Mouse (Mus musculus): ENCODE results near the gene Pax7. TPM values are rescaled to one million over a fixed set of nuclear protein-coding genes. Genes with fewer than 3 reads are reported as not detected.

Pax7 gene
- total RNA-seq, 2 experiments from 2014 or later, result 0.11 TPM; not detected in 1

DNA sequence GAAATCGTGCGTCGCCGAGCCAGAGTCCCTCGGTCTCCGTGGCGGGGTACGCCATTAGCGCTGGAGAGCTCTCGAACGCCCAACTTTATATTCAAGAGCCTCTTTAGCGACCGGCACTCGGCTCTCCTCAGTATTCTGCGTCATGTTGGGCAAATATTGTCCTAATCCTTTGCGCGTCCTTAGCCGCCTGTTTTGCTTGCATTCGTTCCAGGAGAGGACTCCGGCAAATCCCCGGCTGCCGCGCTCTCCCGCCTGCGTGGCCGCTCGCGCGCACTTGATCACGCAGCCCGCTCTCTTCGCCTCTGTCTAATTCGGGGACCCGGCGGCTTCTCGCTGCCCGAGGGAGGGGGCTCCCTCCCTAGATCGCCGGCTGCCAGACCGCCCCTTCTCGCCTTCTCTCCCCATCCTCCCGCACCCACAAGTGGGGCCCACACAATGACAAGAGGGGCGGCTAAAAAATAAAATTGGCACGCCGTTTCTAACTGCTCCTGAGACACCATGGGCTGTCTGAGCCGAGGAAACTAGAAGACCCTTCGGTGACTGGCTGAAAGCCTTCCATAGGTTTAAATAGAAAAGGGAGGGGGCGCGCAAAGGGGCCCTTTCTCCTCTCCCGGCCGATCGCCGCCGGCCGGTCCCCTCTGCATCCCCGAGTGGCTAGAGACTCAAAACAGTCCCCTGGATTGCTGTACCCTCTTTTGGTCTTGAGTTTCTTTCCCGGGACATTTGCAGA lies 1.7 kb downstream of the Pax7 start:
- DNase-seq (ENCODE audit: low spot score in 2 of 2), result peak in 1 of 2 experiments; percentile 24

DNA sequence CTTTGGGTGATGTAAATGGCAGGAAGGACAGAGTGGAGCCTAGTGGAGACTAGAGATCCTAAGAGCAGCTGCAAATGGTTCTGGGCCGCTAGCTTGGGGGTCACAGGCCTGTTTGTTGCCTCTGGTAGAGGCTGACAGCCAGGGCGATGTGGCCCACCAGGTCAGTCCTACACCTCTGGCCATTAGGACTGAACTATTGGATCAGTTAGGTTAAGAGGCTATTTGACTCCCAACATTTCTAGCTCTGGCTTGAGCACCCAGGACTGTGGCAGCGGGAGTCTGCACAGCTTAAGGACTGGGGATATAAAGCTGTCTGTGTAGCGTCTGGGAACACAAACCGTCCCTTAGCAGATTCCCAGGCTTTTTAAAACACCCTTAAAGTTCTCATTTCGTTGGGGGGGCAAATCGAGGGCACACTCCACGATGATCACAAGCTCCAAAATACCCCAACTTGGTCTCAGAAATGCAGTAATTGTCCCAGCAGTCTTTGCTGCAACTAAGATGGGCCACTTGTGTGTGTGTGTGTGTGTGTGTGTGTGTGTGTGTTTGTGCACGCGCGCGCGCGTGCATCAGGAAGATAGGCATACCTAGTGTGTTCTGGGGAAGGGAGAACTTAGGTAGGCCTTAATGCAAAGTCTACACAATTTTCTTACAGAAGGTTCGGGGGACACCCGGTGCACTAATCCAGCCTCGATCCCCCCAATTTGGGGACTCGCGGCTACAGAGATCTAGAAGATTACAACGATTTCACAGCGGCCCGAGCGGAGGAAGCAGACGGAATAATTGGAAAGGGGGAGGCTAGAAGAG lies 2.5 kb downstream of the Pax7 start:
- no peak for DNase-seq (ENCODE audit: low spot score in 2 of 2)

GRCm38 (mm10) chr4:139830053-139830452 lies 3.3 kb downstream of the Pax7 start:
- no peak for DNase-seq (ENCODE audit: low spot score in 2 of 2)

DNA sequence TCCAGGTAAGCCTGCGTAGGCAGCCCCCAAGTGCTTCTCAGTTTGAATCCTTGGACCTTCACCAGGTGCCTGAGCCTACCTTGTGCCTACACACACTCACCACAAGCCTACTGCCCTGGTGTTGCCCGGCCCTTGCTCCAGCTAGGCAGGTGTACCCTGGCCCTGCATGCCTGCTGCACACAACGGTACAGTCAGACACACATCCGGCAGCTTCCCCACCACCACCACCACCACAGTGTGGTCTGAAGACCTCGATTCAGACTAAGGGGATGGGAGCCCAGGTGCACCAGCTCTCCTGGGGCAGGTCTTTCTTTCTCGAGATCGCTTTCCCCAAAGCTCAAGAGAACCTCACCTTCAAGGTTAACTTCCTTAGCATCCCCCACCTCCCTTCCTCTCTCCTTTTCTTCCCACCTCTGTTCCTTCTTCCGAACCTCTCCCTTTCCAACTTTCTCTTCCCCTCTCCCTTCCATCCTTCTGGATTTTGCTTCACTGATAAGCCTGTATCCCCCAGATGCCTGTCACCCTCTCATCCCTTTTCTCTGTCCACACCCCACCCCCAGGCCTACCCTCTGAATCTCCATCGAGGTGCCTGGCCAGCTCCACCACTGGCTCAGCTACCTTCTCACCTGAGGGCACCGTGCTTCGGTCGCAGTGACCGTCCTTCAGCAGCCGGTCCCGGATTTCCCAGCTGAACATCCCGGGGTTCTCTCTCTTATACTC lies 4.3 kb downstream of the Pax7 start:
- DNase-seq (ENCODE audit: low spot score in 2 of 2), result no peak

DNA sequence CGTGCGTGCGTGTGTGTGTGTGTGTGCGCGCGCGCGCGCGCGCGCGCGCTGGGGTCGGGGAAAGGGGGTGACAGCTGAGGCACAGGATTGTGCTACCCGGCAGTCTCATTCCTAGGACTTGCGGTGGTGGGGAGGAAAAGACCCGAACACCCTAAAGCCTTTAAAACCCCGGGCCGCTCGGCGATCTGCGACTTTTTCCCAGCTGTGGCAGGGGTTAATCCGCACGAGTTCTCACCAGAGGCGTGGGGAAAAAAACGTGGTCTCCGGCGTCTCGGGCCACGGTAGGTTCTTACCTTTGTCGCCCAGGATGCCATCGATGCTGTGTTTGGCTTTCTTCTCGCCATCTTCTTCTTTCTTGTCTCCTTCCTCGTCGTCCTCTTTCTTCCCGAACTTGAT lies 5.0 kb downstream of the Pax7 start:
- DNase-seq (ENCODE audit: low spot score in 2 of 2), result no peak

DNA sequence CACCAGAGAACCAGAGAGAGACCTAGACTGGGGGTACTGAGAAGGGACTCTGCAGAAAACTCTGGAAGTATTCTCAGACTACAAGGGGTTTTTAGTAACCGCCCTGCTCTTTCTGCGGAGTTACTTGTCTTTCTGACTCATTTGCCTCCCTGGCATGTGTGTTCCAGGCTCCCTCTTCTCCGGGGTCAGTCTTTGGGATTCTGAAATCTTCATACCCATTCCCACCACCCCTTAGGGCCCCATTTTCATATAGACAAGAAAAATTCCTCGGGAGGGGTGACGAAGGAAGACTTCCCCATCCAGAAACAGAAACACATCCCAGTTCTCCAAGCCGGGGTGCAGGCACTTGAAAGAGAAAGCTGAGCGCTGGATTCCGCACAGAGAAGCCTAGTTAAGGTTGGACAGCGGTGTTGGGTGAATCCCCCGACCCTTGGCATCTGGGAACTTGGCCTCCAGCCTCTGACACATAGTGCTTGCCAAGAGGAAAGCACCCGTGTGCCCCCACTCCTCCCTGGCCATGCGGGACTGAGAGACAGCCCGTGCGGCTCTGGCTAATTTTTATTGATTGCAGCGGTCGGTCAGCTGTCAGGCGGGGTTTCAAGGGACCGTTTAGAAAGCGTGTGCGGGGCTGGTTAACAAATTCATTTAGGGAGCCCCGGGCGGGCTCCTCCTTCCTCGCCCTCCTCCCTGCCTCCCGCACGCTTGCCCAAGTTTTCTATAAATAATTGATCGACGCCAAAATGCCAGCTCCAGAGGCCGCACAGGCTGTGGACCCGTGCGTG lies 5.6 kb downstream of the Pax7 start:
- no peak for DNase-seq (ENCODE audit: low spot score in 2 of 2)

GRCm38 (mm10) chr4:139826231-139826630 lies 7.1 kb downstream of the Pax7 start:
- DNase-seq (ENCODE audit: low spot score in 2 of 2), result no peak

- no peak for DNase-seq (ENCODE audit: low spot score in 2 of 2)
Measured at GRCm38 (mm10) chr4:139825326-139826112, 7.8 kb downstream of the Pax7 start.

DNA sequence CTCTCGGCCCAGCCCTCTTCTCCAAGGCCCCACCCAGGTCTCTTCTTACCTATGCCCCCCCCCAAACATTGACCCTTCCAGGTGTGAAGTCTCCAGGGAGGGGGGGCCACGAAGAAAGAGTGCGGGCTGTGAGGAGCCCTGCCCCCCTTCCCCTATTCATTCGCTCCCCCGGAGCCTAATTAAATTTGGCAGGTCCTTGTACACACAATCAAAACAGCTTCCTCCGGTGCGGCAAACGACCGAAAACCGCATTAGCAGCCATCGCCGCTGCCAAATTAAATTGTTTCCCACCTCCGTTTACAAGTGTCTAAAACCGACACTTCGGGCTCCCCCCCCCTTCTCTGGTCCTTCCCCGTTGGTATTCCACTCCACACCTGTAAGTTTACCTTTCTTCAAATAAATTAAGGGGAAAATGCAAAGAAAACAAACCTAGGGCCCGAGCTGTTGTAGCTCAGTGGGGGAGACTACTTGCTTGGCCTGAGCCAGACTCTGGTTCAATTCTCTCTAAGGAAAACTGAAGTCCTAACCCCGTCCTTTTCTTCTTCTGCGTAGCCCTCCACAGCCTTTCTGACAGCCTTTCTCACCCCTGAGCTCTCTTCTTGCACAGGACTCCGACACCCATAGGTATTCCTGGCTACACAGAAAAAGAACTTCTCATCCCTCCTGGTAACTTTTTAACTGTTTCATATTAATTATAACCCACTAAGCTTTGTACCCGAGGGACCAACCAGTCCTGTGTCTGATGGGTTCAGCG lies 8.6 kb downstream of the Pax7 start:
- DNase-seq (ENCODE audit: low spot score in 2 of 2), result no peak

DNA sequence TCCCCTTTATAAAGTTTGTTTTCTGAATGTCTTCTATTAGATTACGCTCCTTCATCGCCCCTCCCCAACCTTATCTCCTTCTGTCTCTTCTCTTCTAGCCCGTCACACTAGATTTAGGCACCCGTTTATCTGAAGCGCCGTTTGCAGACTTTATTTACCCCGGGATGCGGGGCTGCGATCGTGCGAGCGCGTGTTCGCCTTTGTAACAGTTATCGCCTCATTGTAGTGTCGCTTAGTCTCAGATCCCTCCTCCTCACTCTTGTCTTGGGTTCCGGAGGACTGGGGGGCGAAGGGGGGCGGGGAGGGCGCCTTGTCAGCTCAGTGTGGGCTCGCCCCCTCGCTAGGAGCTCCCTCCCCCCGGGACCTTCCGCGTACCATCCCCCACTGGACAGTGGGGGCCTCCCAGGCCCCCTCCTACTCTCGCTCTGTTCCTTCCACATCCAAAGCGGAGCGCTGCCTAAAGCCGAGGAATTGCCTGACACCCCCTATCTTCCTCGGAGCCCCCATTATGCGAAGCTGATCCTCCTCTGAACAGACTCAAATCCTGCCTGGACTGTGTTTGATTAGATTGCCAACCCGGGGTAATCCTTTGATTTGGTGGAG lies 9.4 kb downstream of the Pax7 start:
- no peak for DNase-seq (ENCODE audit: low spot score in 2 of 2)

DNA sequence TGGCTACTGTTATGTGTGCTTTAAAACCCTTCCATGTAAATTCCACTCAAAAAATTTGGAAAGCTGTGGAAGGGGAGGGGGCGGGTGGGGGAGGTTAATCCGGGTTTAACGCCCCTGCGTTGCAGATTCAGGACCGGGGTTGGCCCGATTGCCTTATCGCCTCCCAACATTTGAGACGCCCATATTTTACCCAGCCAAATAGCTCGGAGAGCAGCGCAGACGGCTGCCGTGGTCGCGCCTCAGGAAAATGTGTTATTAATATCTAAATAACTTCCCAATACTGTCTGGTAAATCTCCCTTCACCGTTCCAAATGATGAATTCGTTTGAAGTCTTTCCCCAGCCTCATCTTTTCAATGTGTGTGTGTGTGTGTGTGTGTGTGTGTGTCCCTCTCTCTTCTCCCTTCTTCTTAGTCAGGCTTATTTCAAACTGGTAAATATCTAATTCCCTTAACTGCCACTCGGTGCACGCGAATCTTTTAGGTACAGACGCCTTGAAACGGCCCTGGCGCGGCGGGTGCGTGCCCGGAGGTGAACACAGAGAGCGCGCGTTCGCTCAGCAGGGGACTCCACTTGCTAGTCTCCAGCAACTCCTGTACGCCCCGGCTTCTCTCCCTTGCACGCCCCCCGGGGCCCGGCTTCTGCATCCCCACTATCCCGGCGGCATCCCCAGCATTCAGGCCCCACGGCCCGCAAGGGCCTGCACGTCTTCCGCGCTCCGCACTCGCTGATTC lies 10.0 kb downstream of the Pax7 start:
- DNase-seq (ENCODE audit: low spot score in 2 of 2), result no peak

DNA sequence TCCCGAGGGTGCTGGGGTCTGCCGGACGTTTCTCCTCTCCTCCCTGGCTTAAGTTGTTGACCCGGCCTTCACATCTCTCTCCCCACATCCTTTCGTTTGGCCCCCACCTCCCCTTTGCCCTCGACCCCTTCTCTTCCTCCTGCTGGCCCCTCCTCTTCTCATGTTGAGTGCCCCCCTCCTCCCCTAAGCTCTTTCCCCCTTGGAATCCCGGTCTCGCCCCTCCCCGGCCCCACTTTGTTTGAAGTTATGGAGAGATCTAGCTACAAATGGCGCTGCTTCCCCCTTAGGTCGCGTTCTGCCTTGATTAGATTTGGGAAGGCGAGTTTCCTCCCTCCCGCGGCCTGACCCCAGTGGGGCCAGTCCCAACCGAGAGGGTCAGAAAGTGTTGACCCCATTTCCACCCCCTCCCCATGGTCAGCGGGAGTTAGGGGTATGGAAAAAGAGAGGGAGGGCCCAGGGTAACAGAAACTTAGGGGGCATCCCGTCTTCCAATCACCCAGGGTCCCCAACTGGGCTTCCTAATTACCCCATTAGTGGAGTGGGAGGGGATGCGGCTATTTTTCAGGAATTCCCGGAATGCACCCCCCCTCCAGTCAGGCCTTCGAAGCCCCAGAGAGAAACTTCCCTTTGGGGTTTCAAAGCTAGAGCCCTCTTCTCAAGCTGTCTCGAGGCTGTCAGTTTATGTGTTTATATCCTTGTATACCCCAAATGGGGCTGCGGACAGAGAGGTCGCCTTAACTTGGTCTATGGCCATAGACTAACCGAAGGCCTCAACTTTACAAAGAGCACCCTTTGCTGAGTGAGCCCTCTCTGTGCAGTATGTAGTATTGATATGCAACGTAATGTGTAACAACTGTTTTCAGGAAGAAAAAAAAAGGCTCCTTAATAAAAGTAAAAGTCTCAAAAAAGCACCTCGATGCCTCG lies 10.9 kb downstream of the Pax7 start:
- no peak for DNase-seq (ENCODE audit: low spot score in 2 of 2)

- no peak for DNase-seq (ENCODE audit: low spot score in 2 of 2)
Measured at GRCm38 (mm10) chr4:139821491-139822160, 11.7 kb downstream of the Pax7 start.

DNA sequence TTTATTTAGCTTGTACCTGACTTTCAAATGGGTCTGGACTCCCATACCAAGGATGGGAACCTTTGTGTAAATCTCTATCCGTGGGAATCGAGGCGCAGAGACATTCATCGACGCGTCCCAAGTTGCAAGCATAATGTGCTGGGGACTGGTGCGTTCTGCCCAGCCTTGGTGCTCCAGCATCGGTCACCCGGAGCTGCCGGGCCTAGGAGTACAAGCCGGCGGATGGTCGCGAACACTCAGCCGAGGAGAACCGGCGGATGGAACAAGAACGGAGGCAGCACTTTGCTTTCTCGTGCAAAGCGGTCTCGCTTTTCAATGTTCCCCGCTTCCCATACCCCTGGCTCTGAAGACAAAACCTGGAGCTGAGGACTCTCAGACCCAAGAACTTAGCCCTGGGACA lies 12.3 kb downstream of the Pax7 start:
- DNase-seq (ENCODE audit: low spot score in 2 of 2), result no peak

DNA sequence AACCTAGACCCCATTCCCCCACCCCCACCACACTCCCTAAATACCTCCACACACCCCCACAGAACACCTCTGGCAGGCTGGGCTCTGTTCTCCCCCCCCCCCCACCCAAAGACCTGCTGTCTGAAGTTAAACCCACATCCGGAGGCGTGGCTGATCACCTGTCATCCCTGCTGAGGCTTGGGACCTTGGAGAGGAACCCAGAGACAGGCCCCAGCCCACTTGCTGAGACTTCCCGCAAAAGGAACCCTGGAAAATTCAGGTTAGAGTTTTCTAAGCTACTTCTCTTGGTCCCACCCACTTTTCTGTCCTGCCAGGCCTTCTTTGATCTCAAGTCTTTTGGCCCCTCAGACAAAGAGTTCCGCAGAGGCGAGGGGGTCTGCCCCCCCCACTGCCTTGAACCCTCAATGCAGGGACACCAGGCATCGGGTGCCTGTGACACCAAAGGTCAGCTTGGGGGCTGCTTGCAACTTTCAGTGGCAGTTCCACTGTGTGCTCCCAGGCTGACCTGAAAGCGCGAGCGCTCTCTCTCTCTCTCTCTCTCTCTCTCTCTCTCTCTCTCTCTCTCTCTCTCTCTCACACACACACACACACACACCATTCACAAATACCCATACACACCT lies 13.8 kb downstream of the Pax7 start:
- no peak for DNase-seq (ENCODE audit: low spot score in 2 of 2)

- DNase-seq (ENCODE audit: low spot score in 2 of 2), result no peak
Measured at GRCm38 (mm10) chr4:139818163-139818562, 15.2 kb downstream of the Pax7 start.
